Mouse (Mus musculus): Measurements from ENCODE around the gene Spen. TPM values are rescaled to one million over a fixed set of nuclear protein-coding genes. Genes with fewer than 3 reads are reported as not detected.

Gene Spen
- total RNA-seq, 1 experiment, result 58.6 TPM

DNA sequence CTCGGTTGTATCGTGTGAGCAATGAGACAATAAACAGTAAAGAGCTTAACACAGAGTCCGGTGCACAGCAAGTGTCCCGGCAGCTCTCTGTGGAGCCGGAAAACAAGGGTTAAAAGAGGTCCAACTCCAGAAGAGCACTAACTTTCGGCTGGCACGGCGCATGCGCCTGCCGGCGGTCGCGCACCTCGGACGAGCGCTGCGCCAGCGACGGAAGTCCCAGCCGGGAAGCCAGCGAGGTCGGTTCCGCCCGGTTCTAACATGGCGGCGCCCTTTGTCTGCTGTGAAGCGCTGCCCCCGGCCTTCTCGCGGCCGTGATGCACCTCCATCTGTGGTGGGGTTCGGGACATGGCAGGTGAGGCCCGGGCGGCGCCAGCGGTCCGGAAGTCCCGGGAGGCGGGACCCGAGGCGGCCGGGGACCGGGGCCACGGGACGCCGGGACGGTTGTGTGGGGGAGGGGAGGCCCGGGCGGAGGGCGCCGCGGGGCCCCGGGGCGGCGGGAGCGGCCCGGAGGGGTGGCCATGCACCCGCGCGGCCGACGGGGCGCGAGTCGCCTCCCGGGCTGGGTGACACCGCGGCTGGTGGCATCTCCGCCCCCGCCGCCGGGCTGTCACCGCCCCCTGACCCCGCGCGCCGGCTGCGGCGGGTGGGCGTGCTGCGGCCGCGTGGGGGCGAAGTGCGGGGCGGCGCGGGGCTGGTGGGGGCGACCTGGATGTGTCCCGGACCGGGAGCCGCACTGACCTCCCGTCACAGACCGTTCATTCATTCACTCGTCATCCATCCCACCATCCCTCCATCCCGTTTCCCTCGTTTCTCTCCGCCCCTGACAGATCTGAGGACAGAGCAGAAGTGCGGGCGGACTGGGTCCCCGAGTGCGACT, 93.7 kb downstream of the Spen start, which contains the start of gene Zbtb17:
Gene Zbtb17 (plus strand): TSS at position 204 of the 877 bp plus-strand sequence.
- H3K36me3 ChIP-seq (ENCODE audit: control insufficient read depth, insufficient read depth, low read length, poor library complexity, severe bottlenecking), result peaks cover 5% of the 10 kb centered on the region; the same call in 1 of the 2 replicates
- peak within 1 kb of the TSS; percentile 89 for H3K9ac ChIP-seq (ENCODE audit: insufficient read depth, low read depth, low read length, poor library complexity, severe bottlenecking)
- TF ChIP-seq HCFC1 (IDR thresholded peaks at IDR 0.05; ENCODE audit: borderline replicate concordance, insufficient read depth, low read length), result peak; percentile 95
- TF ChIP-seq ZNF384 (IDR thresholded peaks at IDR 0.05; ENCODE audit: low read depth, low read length), result no peak
- H3K9me3 ChIP-seq (ENCODE audit: control insufficient read depth, insufficient read depth, low read depth, low read length), result no peaks in the 10 kb centered on the region
- peak; percentile 59 for DNase-seq (ENCODE audit: low read depth, low spot score)
- peaks cover 0 to 6% of the 10 kb centered on the region in 2 experiments; a peak in 1 of 4 replicates for H3K4me1 ChIP-seq (ENCODE audit: control insufficient read depth in 2 of 2, insufficient read depth in 2 of 2, low read length in 2 of 2, poor library complexity in 1 of 2)
- H3K27ac ChIP-seq (ENCODE audit: insufficient read depth, low read depth, low read length, poor library complexity, severe bottlenecking), result 0 out of 2 replicates have a peak within 1 kb of the TSS, but pooled peaks have one; percentile 50
- in situ Hi-C loops (cut with MboI; ENCODE audit: low sequenced_read_pairs in 2 of 2, unreplicated experiment in 2 of 2), result no loop called here
- H3K4me3 ChIP-seq (ENCODE audit: insufficient read depth in 1 of 2, low read depth in 1 of 2, low read length in 2 of 2, poor library complexity in 1 of 2, severe bottlenecking in 1 of 2), result peak within 1 kb of the TSS; percentile 73 to 91

- TF ChIP-seq MAFK (IDR thresholded peaks at IDR 0.05; ENCODE audit: insufficient read depth, low read depth, low read length) (no peak), ZC3H11A (IDR thresholded peaks at IDR 0.05; ENCODE audit: borderline replicate concordance, low read depth, low read length) (no peak)
- H3K4me3 ChIP-seq (ENCODE audit: insufficient read depth in 1 of 2, low read depth in 1 of 2, low read length in 2 of 2, poor library complexity in 1 of 2, severe bottlenecking in 1 of 2), result peak overlapping the region; percentile 61 to 91
- no peak overlapping the region for H3K27ac ChIP-seq (ENCODE audit: insufficient read depth, low read depth, low read length, poor library complexity, severe bottlenecking)
- peaks cover 5% of the 10 kb centered on the region; the same call in 1 of the 2 replicates for H3K36me3 ChIP-seq (ENCODE audit: control insufficient read depth, insufficient read depth, low read length, poor library complexity, severe bottlenecking)
- peak overlapping the region; percentile 62; the same call in 1 of the 2 replicates for H3K9ac ChIP-seq (ENCODE audit: insufficient read depth, low read depth, low read length, poor library complexity, severe bottlenecking)
- DNase-seq (ENCODE audit: low read depth, low spot score), result no peak
- H3K4me1 ChIP-seq (ENCODE audit: control insufficient read depth in 2 of 2, insufficient read depth in 2 of 2, low read length in 2 of 2, poor library complexity in 1 of 2), result peaks cover under 1 to 10% of the 10 kb centered on the region in 2 experiments; a peak in 2 of 4 replicates
- in situ Hi-C loops (cut with MboI; ENCODE audit: low sequenced_read_pairs in 2 of 2, unreplicated experiment in 2 of 2), result no loop called here
- no peaks in the 10 kb centered on the region for H3K9me3 ChIP-seq (ENCODE audit: control insufficient read depth, insufficient read depth, low read depth, low read length)
Observed at GRCm38 (mm10) chr4:141443641-141444429, 94.6 kb downstream of the Spen start.

DNA sequence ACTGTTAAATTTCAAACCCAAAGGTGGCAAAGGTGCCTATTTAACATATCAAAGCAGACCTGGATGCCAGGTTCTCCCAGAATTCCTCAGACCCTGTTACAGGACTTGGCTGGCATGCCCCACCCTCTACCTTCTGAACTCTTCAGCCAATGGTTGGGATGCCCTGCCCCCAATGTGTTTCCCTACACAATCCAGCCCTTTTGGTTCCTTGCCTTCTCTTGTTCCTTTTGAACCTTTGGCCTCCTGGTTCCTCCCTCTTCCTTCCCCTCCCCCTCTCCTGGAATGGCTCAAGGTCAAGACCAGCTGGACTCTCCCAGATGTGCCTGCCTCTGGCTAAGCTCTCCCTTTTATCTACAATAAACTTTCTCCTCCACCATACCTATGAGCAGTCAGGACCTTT, 97.5 kb downstream of the Spen start:
- H3K4me3 ChIP-seq (ENCODE audit: insufficient read depth in 1 of 2, low read depth in 1 of 2, low read length in 2 of 2, poor library complexity in 1 of 2, severe bottlenecking in 1 of 2), result no peak overlapping the region
- peak; percentile 83 for DNase-seq (ENCODE audit: low read depth, low spot score)
- no peaks in the 10 kb centered on the region for H3K36me3 ChIP-seq (ENCODE audit: control insufficient read depth, insufficient read depth, low read length, poor library complexity, severe bottlenecking)
- H3K27ac ChIP-seq (ENCODE audit: insufficient read depth, low read depth, low read length, poor library complexity, severe bottlenecking), result 0 out of 2 replicates have a peak overlapping the region, but pooled peaks have one; percentile 2
- in situ Hi-C loops (cut with MboI; ENCODE audit: low sequenced_read_pairs in 2 of 2, unreplicated experiment in 2 of 2), result no loop called here
- H3K9ac ChIP-seq (ENCODE audit: insufficient read depth, low read depth, low read length, poor library complexity, severe bottlenecking), result no peak overlapping the region
- H3K4me1 ChIP-seq (ENCODE audit: control insufficient read depth in 2 of 2, insufficient read depth in 2 of 2, low read length in 2 of 2, poor library complexity in 1 of 2), result peaks cover 2 to 12% of the 10 kb centered on the region in 2 experiments; a peak in 2 of 4 replicates
- no peaks in the 10 kb centered on the region for H3K9me3 ChIP-seq (ENCODE audit: control insufficient read depth, insufficient read depth, low read depth, low read length)
- no peak for TF ChIP-seq CHD2 (IDR thresholded peaks at IDR 0.05; ENCODE audit: low read depth, low read length)

- H3K4me1 ChIP-seq (ENCODE audit: control insufficient read depth in 2 of 2, insufficient read depth in 2 of 2, low read length in 2 of 2, poor library complexity in 1 of 2), result peaks cover 2 to 8% of the 10 kb centered on the region in 2 experiments; a peak in 2 of 4 replicates
- H3K9me3 ChIP-seq (ENCODE audit: control insufficient read depth, insufficient read depth, low read depth, low read length), result no peaks in the 10 kb centered on the region
- DNase-seq (ENCODE audit: low read depth, low spot score), result no peak
- in situ Hi-C loops (cut with MboI; ENCODE audit: low sequenced_read_pairs in 2 of 2, unreplicated experiment in 2 of 2), result no loop called here
- peak overlapping the region; percentile 80 for H3K27ac ChIP-seq (ENCODE audit: insufficient read depth, low read depth, low read length, poor library complexity, severe bottlenecking)
- no peak overlapping the region; the same call in 1 of the 2 replicates for H3K9ac ChIP-seq (ENCODE audit: insufficient read depth, low read depth, low read length, poor library complexity, severe bottlenecking)
- TF ChIP-seq ZNF384 (IDR thresholded peaks at IDR 0.05; ENCODE audit: low read depth, low read length), result peak; percentile 65; the same call in 1 of the 2 replicates
- TF ChIP-seq CHD2 (IDR thresholded peaks at IDR 0.05; ENCODE audit: low read depth, low read length), result no peak
- H3K36me3 ChIP-seq (ENCODE audit: control insufficient read depth, insufficient read depth, low read length, poor library complexity, severe bottlenecking), result no peaks in the 10 kb centered on the region
- H3K4me3 ChIP-seq (ENCODE audit: insufficient read depth in 1 of 2, low read depth in 1 of 2, low read length in 2 of 2, poor library complexity in 1 of 2, severe bottlenecking in 1 of 2), result no peak overlapping the region
Observed at GRCm38 (mm10) chr4:141439083-141439803, 99.2 kb downstream of the Spen start.
